Mouse (Mus musculus): ENCODE results near the gene Pfkfb4. TPM values are rescaled to one million over a fixed set of nuclear protein-coding genes. Genes with fewer than 3 reads are reported as not detected.
A peak's percentile ranks its signal among the peaks of the same experiment; 100 is the strongest.

The Pfkfb4 gene
- total RNA-seq, 2 experiments from 2014 or later = 12.7 to 18.2 TPM

GRCm38 (mm10) chr9:109028421-109028820 is 36.8 kb downstream of the Pfkfb4 start:
- no peak for DNase-seq (ENCODE audit: low spot score in 2 of 2)

GRCm38 (mm10) chr9:109028919-109029318 is 37.3 kb downstream of the Pfkfb4 start:
- no peak for DNase-seq (ENCODE audit: low spot score in 2 of 2)
- intact Hi-C loops (cut with DNase I) = no loop called here

More at GRCm38 (mm10) chr9:109028421-109028820, 36.8 kb downstream of the Pfkfb4 start:
- intact Hi-C loops (cut with DNase I) = no loop called here

- DNase-seq (ENCODE audit: low spot score in 2 of 2) = no peak
- intact Hi-C loops (cut with DNase I) = no loop called here
These were observed 38.7 kb downstream of the Pfkfb4 start for GRCm38 (mm10) chr9:109030312-109030711.

- no peak for DNase-seq (ENCODE audit: low spot score in 2 of 2)
- intact Hi-C loops (cut with DNase I) = no loop called here
These were observed 39.4 kb downstream of the Pfkfb4 start for GRCm38 (mm10) chr9:109031001-109031400.

GRCm38 (mm10) chr9:109031686-109032085 is 40.1 kb downstream of the Pfkfb4 start:
- peak in 1 of 2 experiments; percentile 2 for DNase-seq (ENCODE audit: low spot score in 2 of 2)
- intact Hi-C loops (cut with DNase I) = no loop called here

GRCm38 (mm10) chr9:109032435-109032834 is 40.9 kb downstream of the Pfkfb4 start:
- peak in 1 of 2 experiments; percentile 1 for DNase-seq (ENCODE audit: low spot score in 2 of 2)
- intact Hi-C loops (cut with DNase I) = no loop called here

GRCm38 (mm10) chr9:109038086-109038895 is 46.7 kb downstream of the Pfkfb4 start, which contains the start of gene Shisa5:
TSS of gene Shisa5 (plus strand) at chr9:109038565.
- intact Hi-C loops (cut with DNase I) = no loop called here
- peak in 1 of 2 experiments; percentile 29 for DNase-seq (ENCODE audit: low spot score in 2 of 2)

GRCm38 (mm10) chr9:109038901-109039364 is 47.4 kb downstream of the Pfkfb4 start:
- intact Hi-C loops (cut with DNase I) = no loop called here
- DNase-seq (ENCODE audit: low spot score in 2 of 2) = peak in 1 of 2 experiments; percentile 4

GRCm38 (mm10) chr9:109039681-109040080 is 48.1 kb downstream of the Pfkfb4 start:
- no peak for DNase-seq (ENCODE audit: low spot score in 2 of 2)
- intact Hi-C loops (cut with DNase I) = no loop called here

- no peak for DNase-seq (ENCODE audit: low spot score in 2 of 2)
- intact Hi-C loops (cut with DNase I) = no loop called here
These were observed 48.6 kb downstream of the Pfkfb4 start for GRCm38 (mm10) chr9:109040216-109040615.

- peak in 1 of 2 experiments; percentile 3 for DNase-seq (ENCODE audit: low spot score in 2 of 2)
- intact Hi-C loops (cut with DNase I) = no loop called here
These were observed 49.3 kb downstream of the Pfkfb4 start for GRCm38 (mm10) chr9:109040906-109041305.

GRCm38 (mm10) chr9:109041351-109041750 is 49.8 kb downstream of the Pfkfb4 start:
- intact Hi-C loops (cut with DNase I) = no loop called here
- DNase-seq (ENCODE audit: low spot score in 2 of 2) = peak in 1 of 2 experiments; percentile 1

GRCm38 (mm10) chr9:109046306-109046705 is 54.7 kb downstream of the Pfkfb4 start:
- intact Hi-C loops (cut with DNase I) = no loop called here
- DNase-seq (ENCODE audit: low spot score in 2 of 2) = no peak

- DNase-seq (ENCODE audit: low spot score in 2 of 2) = no peak
- intact Hi-C loops (cut with DNase I) = no loop called here
These were observed 57.7 kb downstream of the Pfkfb4 start for GRCm38 (mm10) chr9:109049316-109049715.

- no peak for DNase-seq (ENCODE audit: low spot score in 2 of 2)
- intact Hi-C loops (cut with DNase I) = no loop called here
These were observed 58.6 kb downstream of the Pfkfb4 start for GRCm38 (mm10) chr9:109049996-109050673.

GRCm38 (mm10) chr9:109050674-109050997 is 59.1 kb downstream of the Pfkfb4 start:
- no peak for DNase-seq (ENCODE audit: low spot score in 2 of 2)
- intact Hi-C loops (cut with DNase I) = no loop called here

- intact Hi-C loops (cut with DNase I) = no loop called here
- no peak for DNase-seq (ENCODE audit: low spot score in 2 of 2)
These were observed 59.5 kb downstream of the Pfkfb4 start for GRCm38 (mm10) chr9:109051011-109051501.

GRCm38 (mm10) chr9:109051651-109052489 is 60.3 kb downstream of the Pfkfb4 start:
- intact Hi-C loops (cut with DNase I) = no loop called here
- DNase-seq (ENCODE audit: low spot score in 2 of 2) = no peak

GRCm38 (mm10) chr9:109052490-109053260 is 61.1 kb downstream of the Pfkfb4 start:
- intact Hi-C loops (cut with DNase I) = no loop called here

More at GRCm38 (mm10) chr9:109052490-109053260, 61.1 kb downstream of the Pfkfb4 start:
- no peak for DNase-seq (ENCODE audit: low spot score in 2 of 2)

Data from left cerebral cortex, postnatal 36 days (tissue).